Mouse (Mus musculus): ENCODE results near the gene Fam71b.
A peak's percentile ranks its signal among the peaks of the same experiment; 100 is the strongest.

Fam71b gene

GRCm38 (mm10) chr11:46431129-46431528 lies 34.8 kb downstream of the Fam71b start:
- DNase-seq (ENCODE audit: low spot score in 2 of 2) = peak; percentile 20 to 39

- DNase-seq (ENCODE audit: low spot score in 2 of 2) = no peak
These were observed 39.0 kb downstream of the Fam71b start for GRCm38 (mm10) chr11:46435363-46435762.

- peak; percentile 78 to 91 for DNase-seq (ENCODE audit: low spot score in 2 of 2)
These were observed 40.5 kb downstream of the Fam71b start, which contains the start of gene Med7 for GRCm38 (mm10) chr11:46436760-46437458. Gene Med7, plus strand, starts transcription at chr11:46436925.

- DNase-seq (ENCODE audit: low spot score in 2 of 2) = peak in 1 of 2 experiments; percentile 18
These were observed 41.2 kb downstream of the Fam71b start for GRCm38 (mm10) chr11:46437459-46438000.

GRCm38 (mm10) chr11:46439005-46439543 lies 42.7 kb downstream of the Fam71b start:
- no peak for DNase-seq (ENCODE audit: low spot score in 2 of 2)

- no peak for DNase-seq (ENCODE audit: low spot score in 2 of 2)
These were observed 45.4 kb downstream of the Fam71b start for GRCm38 (mm10) chr11:46441774-46442173.

GRCm38 (mm10) chr11:46443152-46443551 lies 46.8 kb downstream of the Fam71b start:
- no peak for DNase-seq (ENCODE audit: low spot score in 2 of 2)

- DNase-seq (ENCODE audit: low spot score in 2 of 2) = no peak
These were observed 47.6 kb downstream of the Fam71b start for GRCm38 (mm10) chr11:46443979-46444378.

GRCm38 (mm10) chr11:46446150-46446549 lies 49.8 kb downstream of the Fam71b start:
- no peak for DNase-seq (ENCODE audit: low spot score in 2 of 2)

- no peak for DNase-seq (ENCODE audit: low spot score in 2 of 2)
These were observed 51.5 kb downstream of the Fam71b start for GRCm38 (mm10) chr11:46447644-46448484.

- DNase-seq (ENCODE audit: low spot score in 2 of 2) = no peak
These were observed 53.2 kb downstream of the Fam71b start for GRCm38 (mm10) chr11:46449461-46450080.

GRCm38 (mm10) chr11:46454453-46455045 lies 58.2 kb downstream of the Fam71b start, which contains the start of gene Havcr2:
Gene Havcr2, plus strand, starts transcription at chr11:46454935.
- no peak for DNase-seq (ENCODE audit: low spot score in 2 of 2)

All from urinary bladder, adult 18-20 months (tissue).